Mouse (Mus musculus) heart, embryonic 16.5 days (tissue): Measurements from ENCODE around the gene Spg7. TPM values are rescaled to one million over a fixed set of nuclear protein-coding genes. Genes with fewer than 3 reads are reported as not detected.

Source experiments
- ATAC-seq: fragments of 200-750 bp; cut with Nextera tagmentation; replicated peaks from 2 replicates; pipeline ENCODE4 v1.8.0; 2017; ENCODE audit warnings: moderate number of reproducible peaks; ENCODE audit not compliant: insufficient read depth, low FRiP score; ENCODE audit errors: extremely low read depth
- H3K27ac ChIP-seq: fragments of 300-500 bp; sonication (generic); 2 replicates; pipeline ENCODE4 v1.5.1; 2014; ENCODE audit warnings: mild to moderate bottlenecking, low read length, control low read depth, moderate library complexity
- H3K27me3 ChIP-seq: fragments of 300-500 bp; sonication (generic); 2 replicates; pipeline ENCODE4 v1.6.1; 2014; ENCODE audit warnings: low read length, mixed read lengths; ENCODE audit not compliant: control insufficient read depth, insufficient read depth
- H3K36me3 ChIP-seq: fragments of 300-500 bp; sonication (generic); 2 replicates; pipeline ENCODE4 v1.6.1; 2014; ENCODE audit not compliant: control insufficient read depth, insufficient read depth
- H3K4me1 ChIP-seq: fragments of 300-500 bp; sonication (generic); 2 replicates; pipeline ENCODE4 v1.6.1; 2014; ENCODE audit warnings: low read length, mixed read lengths; ENCODE audit not compliant: control insufficient read depth, insufficient read depth
- H3K4me2 ChIP-seq: fragments of 300-500 bp; sonication (generic); 2 replicates; pipeline ENCODE4 v1.6.1; 2014; ENCODE audit warnings: low read depth, mild to moderate bottlenecking, control low read depth, low read length
- H3K4me3 ChIP-seq: fragments of 300-500 bp; sonication (generic); 2 replicates; pipeline ENCODE4 v1.5.1; 2014; ENCODE audit warnings: mild to moderate bottlenecking, control low read depth, low read length
- H3K9ac ChIP-seq: fragments of 300-500 bp; sonication (generic); 2 replicates; pipeline ENCODE4 v1.6.1; 2014; ENCODE audit warnings: low read length, control low read depth
- H3K9me3 ChIP-seq: fragments of 300-500 bp; sonication (generic); replicated peaks from 2 replicates; pipeline ENCODE4 v1.6.1; 2016; ENCODE audit warnings: low read length; ENCODE audit not compliant: control insufficient read depth
- WGBS: fragments of 180-500 bp; shearing (Covaris S2); extraction: QIAGEN DNeasy Blood & Tissue Kit; methylation state at CpG from one replicate; pipeline ENCODE4 v1.1.7; 2014; 5-methylcytosine and 5-hydroxymethylcytosine counted together
- polyA plus RNA-seq: library from polyadenylated mRNA; unstranded; fragments of >200 nt; fragmentation: Nextera tagmentation; extraction: Ambion mirVana; gene quantifications from 2 replicates; pipeline ENCODE4 v1.2.1, GENCODE M21; 2015

Spg7 gene
- polyA plus RNA-seq, 1 experiment from 2014 or later = 71.0 TPM

- Histone ChIP-seq H3K4me2 (peak overlapping the region; percentile 92), H3K9ac (peak overlapping the region; percentile 98), H3K36me3 (peaks cover 4% of the 10 kb centered on the region), H3K4me3 (peak overlapping the region; percentile 98), H3K9me3 (no peaks in the 10 kb centered on the region), H3K4me1 (peaks cover 20% of the 10 kb centered on the region), H3K27ac (peak overlapping the region; percentile 94), H3K27me3 (no peaks in the 10 kb centered on the region)
- WGBS = 37% methylated on average over 7 of the region's 7 CpGs
- no peak for ATAC-seq
Measured at GRCm38 (mm10) chr8:123066101-123066683, 3.5 kb downstream of the Spg7 start.

DNA sequence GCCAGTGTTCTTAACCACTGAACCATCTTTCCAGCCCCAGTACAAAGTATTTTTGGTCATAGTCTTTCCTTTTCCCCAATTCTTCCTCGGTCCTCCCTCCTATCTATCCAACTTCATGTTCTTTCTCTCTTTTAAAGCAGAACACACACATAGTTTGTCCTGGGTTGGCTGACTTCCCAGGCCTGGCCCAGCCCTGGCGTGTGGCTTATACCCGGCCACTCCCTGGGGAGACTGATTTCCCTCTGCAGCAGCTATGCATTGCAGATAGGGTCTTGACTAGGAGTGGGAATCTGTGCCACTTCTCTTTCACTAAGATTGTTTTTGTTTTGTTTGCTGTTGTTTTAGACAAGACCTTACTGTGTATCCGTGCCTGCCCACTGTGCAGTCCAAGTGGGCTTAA lies 8.4 kb downstream of the Spg7 start:
- Histone ChIP-seq H3K9me3 (no peaks in the 10 kb centered on the region), H3K4me2 (0 out of 2 replicates have a peak overlapping the region, but pooled peaks have one; percentile 11), H3K9ac (0 out of 2 replicates have a peak overlapping the region, but pooled peaks have one; percentile 9), H3K36me3 (peaks cover 23% of the 10 kb centered on the region), H3K27me3 (no peaks in the 10 kb centered on the region), H3K27ac (peak overlapping the region; percentile 57), H3K4me3 (no peak overlapping the region), H3K4me1 (peaks cover 15% of the 10 kb centered on the region)
- WGBS = 31% methylated on average over 4 of the region's 4 CpGs
- ATAC-seq = no peak

DNA sequence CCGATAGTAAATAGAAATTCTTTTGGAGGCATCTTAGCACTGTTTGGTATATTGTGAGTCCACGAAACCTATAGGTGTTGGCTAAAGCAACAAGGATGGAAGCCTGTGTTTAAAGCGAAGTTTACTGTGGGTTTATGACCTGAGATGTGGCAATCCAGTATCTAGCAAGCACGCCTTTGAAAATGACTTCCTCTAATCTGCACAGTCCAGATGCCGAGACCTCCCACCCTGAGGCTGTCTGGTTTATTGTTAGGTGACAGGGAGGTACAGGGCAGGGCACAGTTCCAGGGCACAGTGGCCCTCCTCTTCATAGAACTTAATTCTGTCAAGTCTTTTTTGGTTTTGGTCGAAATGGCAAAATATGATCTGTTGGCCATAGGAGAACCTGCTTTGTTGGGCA lies 14.5 kb downstream of the Spg7 start:
- Histone ChIP-seq H3K4me2 (no peak overlapping the region), H3K27ac (no peak overlapping the region), H3K36me3 (peaks cover 62% of the 10 kb centered on the region), H3K27me3 (no peaks in the 10 kb centered on the region), H3K9ac (no peak overlapping the region), H3K9me3 (no peaks in the 10 kb centered on the region), H3K4me1 (no peaks in the 10 kb centered on the region), H3K4me3 (no peak overlapping the region)
- 78% methylated on average over 6 of the region's 6 CpGs for WGBS
- no peak for ATAC-seq

GRCm38 (mm10) chr8:123082993-123083392 lies 20.3 kb downstream of the Spg7 start:
- Histone ChIP-seq H3K4me2 (no peak overlapping the region), H3K9me3 (no peaks in the 10 kb centered on the region), H3K27ac (no peak overlapping the region), H3K4me1 (no peaks in the 10 kb centered on the region), H3K9ac (no peak overlapping the region), H3K27me3 (no peaks in the 10 kb centered on the region), H3K36me3 (peaks cover 57% of the 10 kb centered on the region), H3K4me3 (no peak overlapping the region)
- WGBS = 88% methylated on average over 6 of the region's 6 CpGs
- no peak for ATAC-seq

DNA sequence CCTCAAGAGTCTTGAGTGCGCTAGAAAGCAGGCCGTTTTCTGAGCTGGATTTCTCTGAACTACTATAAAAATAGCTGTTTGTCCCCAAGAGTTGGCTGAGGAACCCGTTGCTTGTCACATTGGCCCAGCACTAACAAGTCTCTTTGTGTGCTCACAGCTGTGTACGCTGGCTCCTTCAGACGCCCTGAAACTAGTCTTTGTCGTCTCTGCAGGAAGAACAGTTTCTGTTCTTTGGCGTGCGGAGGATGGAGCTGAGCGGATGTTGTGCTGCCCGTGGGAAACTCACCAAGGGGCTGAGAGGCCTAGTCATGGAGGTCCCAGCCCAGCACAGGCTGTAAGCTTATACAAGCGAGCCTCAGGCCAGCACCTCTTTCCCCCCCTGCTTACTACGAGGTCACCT lies 20.9 kb downstream of the Spg7 start:
- Histone ChIP-seq H3K27ac (no peak overlapping the region), H3K36me3 (peaks cover 54% of the 10 kb centered on the region), H3K4me3 (no peak overlapping the region), H3K27me3 (no peaks in the 10 kb centered on the region), H3K9ac (no peak overlapping the region), H3K9me3 (no peaks in the 10 kb centered on the region), H3K4me2 (no peak overlapping the region), H3K4me1 (no peaks in the 10 kb centered on the region)
- no peak for ATAC-seq
- WGBS = 94% methylated on average over 12 of the region's 12 CpGs

GRCm38 (mm10) chr8:123087289-123087688 lies 24.5 kb downstream of the Spg7 start:
- peaks cover 58% of the 10 kb centered on the region for H3K36me3 ChIP-seq
- 78% methylated on average over 9 of the region's 9 CpGs for WGBS
- no peak overlapping the region for H3K4me2 ChIP-seq
- H3K27me3 ChIP-seq = no peaks in the 10 kb centered on the region
- no peaks in the 10 kb centered on the region for H3K9me3 ChIP-seq
- H3K9ac ChIP-seq = no peak overlapping the region
- ATAC-seq = no peak
- no peak overlapping the region for H3K4me3 ChIP-seq
- no peak overlapping the region for H3K27ac ChIP-seq
- no peaks in the 10 kb centered on the region for H3K4me1 ChIP-seq

- Histone ChIP-seq H3K4me1 (no peaks in the 10 kb centered on the region), H3K27me3 (no peaks in the 10 kb centered on the region), H3K27ac (no peak overlapping the region), H3K9ac (no peak overlapping the region), H3K4me3 (no peak overlapping the region), H3K9me3 (no peaks in the 10 kb centered on the region), H3K4me2 (no peak overlapping the region), H3K36me3 (peaks cover 24% of the 10 kb centered on the region)
- 85% methylated on average over 11 of the region's 11 CpGs for WGBS
- ATAC-seq = no peak
Measured at GRCm38 (mm10) chr8:123097216-123097615, 34.5 kb downstream of the Spg7 start.

DNA sequence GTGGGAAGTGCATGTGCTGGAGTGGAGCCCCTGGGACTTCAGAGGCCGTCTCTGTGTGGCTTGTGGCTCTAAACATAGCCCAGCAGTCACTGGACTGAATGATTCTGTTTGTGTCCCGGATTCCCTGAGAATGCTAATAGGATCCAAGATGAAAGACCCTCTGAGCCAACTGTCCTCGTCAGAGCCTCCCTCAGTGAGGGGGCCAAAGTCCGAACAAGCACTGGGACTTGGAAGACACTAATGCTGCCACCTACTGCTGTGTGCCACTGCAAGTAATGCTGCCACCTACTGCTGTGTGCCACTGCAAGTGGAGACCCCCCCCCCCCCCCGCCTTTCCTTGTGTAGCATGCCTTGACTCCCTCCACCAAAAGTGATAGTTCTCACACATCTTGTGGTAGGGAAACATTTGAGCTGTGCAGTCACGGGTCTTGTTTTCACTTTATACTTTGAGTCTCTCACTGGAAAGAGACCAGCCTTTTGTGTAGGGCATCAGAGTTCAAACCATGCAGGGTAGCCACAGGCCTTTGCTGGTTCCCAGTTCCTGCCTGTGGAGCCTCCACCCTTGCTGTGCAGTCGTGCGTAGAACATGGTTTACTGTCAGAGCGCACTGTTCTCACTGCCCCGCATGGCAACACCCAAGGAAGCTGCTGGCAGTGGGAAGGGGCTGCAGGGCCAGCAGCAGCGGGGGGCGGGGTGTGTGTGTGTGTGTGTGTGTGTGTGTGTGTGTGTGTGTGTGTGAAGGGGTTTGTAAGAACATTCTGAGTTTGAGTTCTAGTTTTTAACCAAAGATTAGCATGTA lies 35.2 kb downstream of the Spg7 start:
- peaks cover 24% of the 10 kb centered on the region for H3K36me3 ChIP-seq
- ATAC-seq = no peak

DNA sequence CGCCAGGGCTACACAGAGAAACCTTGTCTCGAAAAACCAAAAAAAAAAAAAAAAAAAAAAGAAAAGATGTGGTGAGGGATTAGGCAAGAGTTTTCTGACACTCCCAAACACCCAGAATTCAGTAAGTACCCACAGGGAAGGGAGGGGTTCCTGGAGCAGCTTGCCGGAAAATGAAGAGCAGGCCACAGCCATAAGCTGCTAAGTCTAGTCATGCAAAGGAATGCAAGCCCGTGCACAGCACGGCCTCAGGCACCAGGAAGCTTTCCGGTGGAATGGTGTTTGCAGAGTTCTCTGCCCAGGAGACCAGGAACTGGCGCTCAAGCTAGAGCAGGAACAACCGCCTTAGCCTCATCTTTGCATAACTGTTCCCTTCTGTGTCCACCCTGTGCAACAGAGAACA lies 37.5 kb downstream of the Spg7 start:
- H3K36me3 ChIP-seq = peaks cover 22% of the 10 kb centered on the region
- H3K9me3 ChIP-seq = no peaks in the 10 kb centered on the region
- H3K27ac ChIP-seq = no peak overlapping the region
- no peak overlapping the region for H3K4me3 ChIP-seq
- no peaks in the 10 kb centered on the region for H3K27me3 ChIP-seq
- WGBS = 59% methylated on average over 8 of the region's 8 CpGs
- no peak overlapping the region for H3K4me2 ChIP-seq
- ATAC-seq = no peak
- peaks cover 10% of the 10 kb centered on the region for H3K4me1 ChIP-seq
- no peak overlapping the region for H3K9ac ChIP-seq

More for the DNA sequence above, 35.2 kb downstream of the Spg7 start:
- Histone ChIP-seq H3K9ac (no peak overlapping the region), H3K27ac (no peak overlapping the region), H3K4me1 (no peaks in the 10 kb centered on the region), H3K4me3 (no peak overlapping the region), H3K9me3 (no peaks in the 10 kb centered on the region), H3K4me2 (no peak overlapping the region), H3K27me3 (no peaks in the 10 kb centered on the region)
- WGBS = 82% methylated on average over 12 of the region's 12 CpGs
